Mouse (Mus musculus) retina, postnatal 7 days (tissue): Measurements from ENCODE around the gene Rgs14.

Experiments
- DNase-seq: peaks from one replicate; pipeline ENCODE4 v3.0.0-alpha.2; 2012; ENCODE audit warnings: low read depth, low spot score

Rgs14 gene

GRCm38 (mm10) chr13:55404853-55405782 lies 35.6 kb downstream of the Rgs14 start:
- peak; percentile 72 for DNase-seq

- DNase-seq: no peak
These were observed 36.4 kb downstream of the Rgs14 start for GRCm38 (mm10) chr13:55405783-55406390.

GRCm38 (mm10) chr13:55407341-55407740 lies 37.8 kb downstream of the Rgs14 start:
- no peak for DNase-seq

- no peak for DNase-seq
These were observed 39.1 kb downstream of the Rgs14 start for GRCm38 (mm10) chr13:55408546-55409120.

- DNase-seq: no peak
These were observed 42.3 kb downstream of the Rgs14 start for GRCm38 (mm10) chr13:55411826-55412225.

GRCm38 (mm10) chr13:55412643-55413307 lies 43.2 kb downstream of the Rgs14 start:
- DNase-seq: no peak

- no peak for DNase-seq
These were observed 43.8 kb downstream of the Rgs14 start for GRCm38 (mm10) chr13:55413333-55413732.

GRCm38 (mm10) chr13:55414743-55415380 lies 45.3 kb downstream of the Rgs14 start, which contains the start of gene Pfn3:
Pfn3 (minus strand) TSS chr13:55415232.
- DNase-seq: peak; percentile 41

- DNase-seq: peak; percentile 69
These were observed 48.5 kb downstream of the Rgs14 start for GRCm38 (mm10) chr13:55418004-55418403.

GRCm38 (mm10) chr13:55419142-55419541 lies 49.6 kb downstream of the Rgs14 start:
- no peak for DNase-seq

- no peak for DNase-seq
These were observed 50.7 kb downstream of the Rgs14 start for GRCm38 (mm10) chr13:55420018-55420932.

GRCm38 (mm10) chr13:55420933-55421800 lies 51.6 kb downstream of the Rgs14 start:
- DNase-seq: no peak

- DNase-seq: no peak
These were observed 57.1 kb downstream of the Rgs14 start, which contains the start of gene F12 for GRCm38 (mm10) chr13:55426613-55427012. F12 (minus strand) TSS chr13:55426793.

GRCm38 (mm10) chr13:55429226-55429888 lies 59.8 kb downstream of the Rgs14 start:
- no peak for DNase-seq

GRCm38 (mm10) chr13:55430566-55430965 lies 61.0 kb downstream of the Rgs14 start:
- DNase-seq: no peak

GRCm38 (mm10) chr13:55431889-55432685 lies 62.6 kb downstream of the Rgs14 start:
- DNase-seq: no peak
